Mouse (Mus musculus) common myeloid progenitor, adult 5-6 weeks (primary cell): ENCODE data around the gene Casp12. TPM values are rescaled to one million over a fixed set of nuclear protein-coding genes. Genes with fewer than 3 reads are reported as not detected.
"Not testable (repeated sequence)": the region's sequence is repeated elsewhere in the genome, so short reads cannot be mapped to it uniquely, and the experiment has no call there.

Experiments
- ATAC-seq: replicated peaks from 2 replicates; pipeline ENCODE4 v1.8.0; 2016; ENCODE audit warnings: low read depth, mild to moderate bottlenecking, moderate TSS enrichment, inconsistent platforms; ENCODE audit not compliant: poor library complexity, severe bottlenecking
- total RNA-seq: library from RNA; stranded (forward); fragments of 200-1000, 187-1606 nt; gene quantifications from 2 replicates; pipeline ENCODE4 v1.2.3, GENCODE M21; 2017

The Casp12 gene
- total RNA-seq, result 3.0 and 11.7 TPM in 2 replicates

DNA sequence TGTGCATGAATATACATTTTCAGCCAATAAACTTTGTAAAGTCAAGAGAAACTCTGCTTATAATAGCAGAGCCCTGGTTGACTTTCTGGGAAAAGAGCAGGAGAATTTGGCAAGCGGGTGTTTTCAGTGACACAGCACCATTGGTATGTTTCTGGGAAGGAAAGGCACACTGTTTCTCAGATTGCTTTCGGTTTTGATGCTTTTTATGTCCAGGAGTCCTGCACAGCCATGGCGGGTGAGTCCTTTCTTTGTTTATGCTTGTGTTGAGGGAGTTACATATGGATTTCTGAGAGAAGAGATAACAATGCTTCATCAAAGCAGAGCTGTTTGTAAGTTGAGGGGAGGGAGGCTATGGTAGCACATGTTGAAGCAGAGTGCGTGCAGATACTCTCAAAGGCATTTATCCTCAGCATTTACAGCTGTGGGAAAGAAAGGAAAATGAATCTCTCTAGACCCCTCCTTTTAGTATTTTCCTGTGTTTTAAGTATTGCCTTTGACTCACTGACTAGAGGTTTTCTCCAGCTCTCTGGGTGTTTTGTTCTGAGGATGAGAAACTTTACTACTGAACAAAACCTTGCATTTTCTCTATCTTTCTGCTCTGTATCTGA lies at the start of gene Casp12:
Gene Casp12 (plus strand): TSS at position 140 of the 608 bp plus-strand sequence.
- no peak for ATAC-seq

DNA sequence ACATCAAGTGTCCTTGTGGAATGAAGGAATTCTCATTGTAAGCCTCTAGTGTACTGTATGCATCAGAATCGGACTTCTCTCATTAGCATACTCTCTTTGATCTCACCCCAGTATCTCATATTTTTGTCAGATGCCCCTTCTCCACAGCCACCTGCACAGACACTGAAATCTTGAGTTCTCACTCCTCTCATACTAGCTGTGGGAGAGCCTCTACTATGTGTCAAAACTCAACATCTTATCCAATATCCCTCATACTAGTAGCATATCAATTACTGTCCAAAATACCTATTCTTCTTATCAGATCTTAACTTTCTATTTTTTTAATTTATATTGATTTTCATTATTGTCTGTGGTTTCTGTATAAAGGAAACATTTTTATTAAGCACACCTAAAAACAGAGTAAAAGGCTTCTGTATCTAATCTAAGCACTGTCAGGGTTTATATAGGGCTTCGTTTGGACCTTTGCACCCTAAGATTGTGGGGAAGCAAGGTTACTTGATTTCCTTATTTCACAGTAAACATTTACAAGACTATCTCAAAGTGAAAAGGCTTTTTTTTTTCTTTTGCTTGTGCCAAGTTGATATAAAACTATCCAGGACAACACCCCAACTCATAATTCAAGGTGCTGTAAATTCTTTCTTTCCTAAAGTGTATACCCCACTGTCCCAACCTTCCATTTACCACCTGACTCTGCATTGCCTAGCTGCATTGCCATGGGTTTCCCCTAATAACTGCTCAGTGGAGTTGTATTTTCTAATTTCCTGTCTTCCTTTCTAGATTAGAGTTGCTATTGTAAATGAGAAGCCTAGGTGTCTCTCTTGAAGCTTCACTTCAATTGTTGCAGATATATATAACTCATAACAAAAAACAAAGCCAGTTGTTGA lies 48.6 kb upstream of the Casp12 start:
- ATAC-seq, result no peak

DNA sequence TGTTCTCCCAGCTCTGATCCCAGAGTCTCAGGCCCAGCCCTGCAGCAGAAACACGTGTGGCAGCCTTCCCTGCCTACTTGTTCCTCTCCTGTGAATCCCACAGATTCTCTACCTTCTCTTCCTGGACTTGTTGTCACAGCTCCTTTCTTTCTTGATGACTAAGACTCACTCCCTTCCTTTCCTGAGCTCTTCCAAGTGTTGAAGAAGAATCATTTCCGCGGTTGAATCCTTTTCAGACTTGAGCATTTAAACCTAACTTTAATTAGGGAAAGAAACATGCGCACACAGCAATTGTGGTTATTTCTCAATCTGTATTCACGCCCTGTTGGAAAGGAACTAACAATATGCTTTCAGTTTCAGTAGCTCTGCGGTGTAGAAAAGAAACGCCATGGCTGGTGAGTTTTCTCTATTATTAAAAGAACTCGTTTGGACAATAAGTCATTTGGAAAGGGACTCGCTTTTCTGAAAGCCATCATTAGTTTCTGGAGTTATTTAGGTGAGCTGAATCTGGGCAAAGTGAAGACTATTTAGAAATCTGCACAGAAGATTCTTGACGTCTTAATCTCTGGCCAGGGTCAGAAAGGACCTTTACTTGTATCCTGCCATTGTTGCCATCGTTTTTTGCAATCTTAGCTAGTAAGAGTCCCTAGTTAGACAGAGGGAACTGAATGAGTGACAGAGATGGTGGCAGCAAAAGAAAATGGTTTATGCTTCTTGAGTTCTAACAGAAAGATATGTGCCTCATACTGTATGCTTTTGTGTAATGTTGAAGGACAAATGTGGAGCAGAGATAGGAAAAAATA lies 46.7 kb upstream of the Casp12 start, which contains the start of gene Casp1:
Gene Casp1 (plus strand): TSS at position 189 of the 803 bp plus-strand sequence.
- peak; percentile 91 for ATAC-seq

DNA sequence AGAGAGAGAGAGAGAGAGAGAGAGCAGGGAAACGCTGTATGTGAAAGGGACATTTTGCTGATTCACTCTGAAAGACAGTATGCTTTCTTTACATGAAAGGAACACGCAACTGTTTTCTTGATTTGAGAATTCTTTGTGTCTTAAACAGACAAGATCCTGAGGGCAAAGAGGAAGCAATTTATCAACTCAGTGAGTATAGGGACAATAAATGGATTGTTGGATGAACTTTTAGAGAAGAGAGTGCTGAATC lies 46.2 kb upstream of the Casp12 start:
- ATAC-seq, result peak; percentile 16; the same call in 1 of the 2 replicates

DNA sequence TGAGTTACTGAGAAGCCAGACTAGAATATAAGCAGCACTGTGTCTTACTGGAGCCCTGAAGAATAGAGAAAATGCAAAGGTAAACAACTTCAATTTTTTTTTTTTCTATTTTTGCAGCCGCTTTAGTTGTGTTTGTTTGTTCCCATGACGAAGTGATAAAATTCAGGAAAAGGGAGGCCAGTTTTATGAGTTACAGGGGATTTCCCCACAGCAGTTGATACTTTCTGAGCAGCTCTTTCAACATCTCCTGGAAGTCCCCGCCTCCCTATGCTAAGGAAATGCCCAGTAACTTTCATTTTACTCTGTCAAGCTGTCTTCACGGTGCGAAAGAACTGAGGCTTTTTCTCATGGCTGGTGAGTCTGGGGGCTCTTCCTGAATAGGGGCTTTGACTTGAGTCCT lies 36.7 kb upstream of the Casp12 start, which contains the start of gene Casp4:
Gene Casp4 (plus strand): TSS at position 268 of the 400 bp plus-strand sequence.
- ATAC-seq, result peak; percentile 94

DNA sequence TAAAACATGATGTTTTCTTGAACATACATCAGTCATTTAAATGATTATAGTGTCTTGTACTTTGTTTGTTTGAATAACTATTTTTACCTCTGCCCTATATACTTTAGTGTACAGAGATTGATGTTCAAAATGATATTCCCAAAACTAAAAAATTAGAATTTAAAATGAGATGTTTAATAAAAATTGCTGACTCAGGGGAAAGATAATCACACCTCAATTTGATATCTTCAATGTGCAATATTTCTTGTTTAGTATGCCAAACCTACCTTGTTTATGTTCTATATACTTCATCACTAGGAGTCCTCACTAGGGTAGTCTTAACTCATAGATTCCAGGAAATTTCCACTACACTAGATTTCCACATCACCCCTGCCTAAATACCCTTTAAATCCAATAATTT lies 35.1 kb upstream of the Casp12 start:
- ATAC-seq, result no peak

DNA sequence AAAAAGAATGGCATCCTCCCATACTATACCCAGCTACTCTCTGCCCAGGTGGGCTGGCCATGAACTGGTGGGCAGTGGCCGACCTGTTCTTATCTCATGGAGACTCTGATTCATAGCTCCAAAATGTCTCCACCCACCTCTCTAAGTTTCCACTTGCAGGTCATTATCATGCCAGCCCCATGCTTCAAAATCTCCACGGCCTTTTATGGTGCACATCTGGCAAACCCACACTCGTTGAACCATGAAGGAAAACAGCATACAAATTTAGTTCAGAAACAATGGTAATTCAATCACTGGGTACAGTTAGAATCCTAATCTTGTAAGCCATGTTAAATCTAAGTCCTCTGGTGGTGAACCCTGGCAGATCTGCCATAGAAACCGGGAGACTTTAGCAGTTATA lies 33.8 kb upstream of the Casp12 start:
- no peak for ATAC-seq

DNA sequence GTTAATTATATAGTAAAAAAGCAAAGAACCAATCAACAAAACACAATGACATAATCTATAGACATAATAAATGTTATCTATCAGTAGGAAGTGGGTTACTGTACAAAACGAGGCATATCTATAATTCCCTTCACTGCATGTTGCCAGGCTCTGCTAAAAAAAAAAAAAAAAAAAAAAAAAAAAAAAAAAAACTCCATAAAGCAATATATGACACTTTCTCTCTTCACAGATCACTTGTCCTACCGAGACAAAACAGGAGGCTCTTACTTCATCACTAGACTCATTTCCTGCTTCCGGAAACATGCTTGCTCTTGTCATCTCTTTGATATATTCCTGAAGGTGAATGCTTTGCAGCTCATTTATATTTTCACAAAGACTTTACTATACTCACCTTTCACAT lies 17.0 kb upstream of the Casp12 start:
- no peak for ATAC-seq

DNA sequence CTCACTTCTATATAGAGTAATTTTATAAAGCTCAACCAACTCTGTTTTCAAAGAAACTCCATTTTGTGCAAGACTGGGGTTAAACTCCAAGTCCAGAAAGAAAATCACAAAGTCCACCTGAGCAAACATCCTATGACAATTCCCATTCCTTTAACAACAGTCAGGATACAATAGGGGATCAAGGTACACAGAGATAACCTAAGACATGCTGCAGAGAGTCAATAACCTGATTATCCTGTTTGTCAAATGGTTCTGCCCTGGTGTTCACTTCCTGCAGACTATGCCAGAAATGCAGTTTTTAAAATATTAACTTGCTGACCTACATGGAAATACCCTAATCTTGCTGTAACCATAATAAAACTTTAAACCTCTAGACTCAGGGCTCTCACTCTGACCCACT lies 12.8 kb upstream of the Casp12 start:
- ATAC-seq, result no peak

DNA sequence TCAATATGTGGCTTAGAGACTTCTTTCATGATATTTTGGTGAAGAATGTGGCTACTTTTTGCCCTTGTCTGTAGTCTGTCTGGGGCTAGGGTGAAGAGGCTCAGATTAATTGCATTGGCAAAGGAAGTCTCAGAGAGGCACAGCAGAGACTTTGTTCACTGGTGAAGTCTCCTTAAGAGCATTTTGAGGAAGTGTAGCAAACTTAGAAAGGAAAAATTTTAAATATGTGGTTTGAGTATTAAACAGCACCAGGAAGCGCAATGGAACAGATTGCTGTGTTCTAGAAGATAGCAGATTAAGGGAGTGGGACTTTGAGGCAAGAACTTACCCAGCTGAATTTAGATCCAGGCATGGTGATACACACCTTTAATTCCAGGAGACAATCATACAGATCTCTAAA lies 11.8 kb upstream of the Casp12 start:
- ATAC-seq, result peak; percentile 85

DNA sequence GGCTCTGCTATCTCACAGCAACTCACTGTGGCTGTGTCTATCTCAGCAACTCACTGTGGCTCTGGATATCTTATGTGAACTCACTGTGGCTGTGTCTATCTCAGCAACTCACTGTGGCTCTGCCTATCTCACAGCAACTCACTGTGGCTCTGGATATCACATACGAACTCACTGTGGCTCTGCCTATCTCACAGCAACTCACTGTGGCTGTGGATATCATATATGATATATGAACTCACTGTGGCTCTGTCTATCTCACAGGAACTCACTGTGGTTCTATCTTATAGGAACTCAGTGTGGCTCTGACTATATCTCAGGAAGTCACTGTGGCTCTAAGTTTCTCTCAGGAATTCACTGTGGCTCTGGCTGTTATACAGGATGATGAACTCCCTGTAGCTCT lies 2.1 kb upstream of the Casp12 start:
- ATAC-seq, result peak; percentile 89

DNA sequence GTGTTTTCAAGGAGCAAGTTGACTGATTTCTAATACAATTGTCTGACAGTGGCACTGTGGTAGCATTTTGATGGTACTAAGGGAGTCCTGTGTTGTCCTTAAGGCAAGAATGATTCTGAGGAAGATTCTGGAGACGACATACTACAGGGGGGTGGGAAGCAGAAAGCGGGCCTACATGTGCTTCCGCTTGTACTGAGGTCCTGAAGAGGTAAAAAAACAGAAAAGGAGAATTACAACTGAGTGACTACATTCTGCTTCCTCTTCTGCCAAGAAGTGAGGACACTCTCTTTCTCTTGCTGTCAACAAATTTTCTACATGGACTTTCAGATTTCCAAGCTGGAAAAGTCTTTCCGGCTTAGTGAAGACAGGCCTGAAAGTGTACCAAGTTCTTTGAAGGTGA lies 1.1 kb upstream of the Casp12 start:
- ATAC-seq, result peak; percentile 53

DNA sequence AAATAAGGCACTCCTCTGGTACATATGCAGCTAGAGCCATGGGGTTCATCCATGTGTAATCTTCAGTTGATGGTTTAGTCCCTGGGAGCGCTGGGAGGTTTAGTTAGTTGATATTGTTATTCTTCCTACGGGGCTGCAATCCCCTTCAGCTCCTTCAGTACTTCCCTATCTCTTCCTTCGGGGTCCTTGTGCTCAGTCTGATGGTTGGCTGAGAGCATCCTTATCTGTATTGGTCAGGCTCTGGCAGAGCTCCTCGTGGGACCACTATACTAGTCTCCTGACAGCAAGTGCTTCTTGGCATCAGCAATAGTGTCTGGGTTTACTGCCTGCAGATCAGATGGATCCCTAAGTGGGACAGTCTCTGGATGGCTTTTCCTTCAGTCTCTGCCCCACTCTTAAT lies 2.2 kb downstream of the Casp12 start:
- ATAC-seq, result no peak

DNA sequence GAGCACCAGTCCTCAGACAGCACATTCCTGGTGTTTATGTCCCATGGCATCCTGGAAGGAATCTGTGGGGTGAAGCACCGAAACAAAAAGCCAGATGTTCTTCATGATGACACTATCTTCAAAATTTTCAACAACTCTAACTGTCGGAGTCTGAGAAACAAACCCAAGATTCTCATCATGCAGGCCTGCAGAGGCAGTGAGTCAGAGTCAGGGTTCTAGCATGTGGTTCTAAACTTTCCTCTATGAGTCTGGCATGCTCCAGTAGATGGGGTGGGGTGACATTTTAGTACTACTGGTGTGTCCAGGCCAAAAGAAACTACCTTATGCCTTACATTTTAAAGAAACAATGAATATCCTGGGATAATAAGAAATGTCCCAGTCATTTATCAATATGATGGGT lies 8.4 kb downstream of the Casp12 start:
- ATAC-seq, result no peak

DNA sequence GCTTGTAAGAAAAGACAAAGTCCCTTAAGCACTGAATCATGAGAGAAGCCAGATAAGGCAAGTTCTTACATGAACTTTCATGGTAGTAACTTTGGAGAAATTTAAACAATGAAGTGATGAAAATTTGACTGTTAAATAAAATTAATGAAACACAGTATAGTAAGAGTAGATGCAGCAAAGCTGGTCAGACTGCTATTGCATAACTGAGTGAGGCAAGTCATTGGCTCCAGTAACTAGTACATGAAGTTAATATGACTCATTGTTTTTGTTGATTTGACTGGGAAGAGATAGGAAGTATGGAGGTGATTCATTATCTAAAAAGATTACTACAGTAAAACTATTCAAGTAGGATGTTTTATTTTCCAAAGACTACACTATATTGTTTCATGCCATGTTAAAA lies 11.6 kb downstream of the Casp12 start:
- no peak for ATAC-seq

DNA sequence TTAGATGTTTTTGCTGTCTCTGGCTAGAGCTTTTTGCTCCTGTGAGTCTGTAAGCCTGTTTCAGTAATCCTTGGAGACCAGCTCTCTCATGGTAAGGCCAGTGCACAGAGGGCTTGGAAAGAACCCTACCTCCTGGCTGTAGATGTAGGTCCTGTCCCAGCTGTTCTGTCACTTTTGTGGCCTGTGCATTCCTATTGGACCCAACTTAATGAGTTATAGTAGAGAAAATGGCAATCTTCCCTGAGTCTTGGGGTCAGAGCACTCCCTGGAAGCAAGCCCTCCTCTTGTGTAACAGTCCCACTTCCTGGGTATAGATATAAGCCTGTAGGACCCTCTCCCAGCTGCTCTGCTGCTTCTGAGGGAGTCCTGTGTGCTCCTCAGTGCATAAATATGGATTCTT lies 48.3 kb downstream of the Casp12 start:
- no peak for ATAC-seq

DNA sequence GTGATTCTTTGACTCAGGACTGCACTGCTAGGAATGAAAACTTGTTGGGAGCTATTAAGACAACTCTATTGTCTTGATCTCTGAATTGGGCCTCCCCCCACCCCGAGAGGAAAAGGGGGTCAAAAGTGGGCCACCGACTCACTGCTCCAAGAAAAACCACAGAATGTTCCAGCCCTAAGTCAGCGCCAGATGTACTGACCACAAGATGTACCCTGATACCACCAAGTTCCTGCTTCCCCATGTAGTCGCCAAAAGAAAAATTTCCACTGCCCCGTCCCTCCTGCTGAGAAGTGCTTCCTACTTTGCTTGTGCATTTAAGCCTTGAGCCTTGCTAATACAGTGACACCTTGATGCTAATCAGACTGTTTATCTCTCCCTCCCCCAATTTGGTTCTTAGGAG lies 50.6 kb downstream of the Casp12 start:
- not testable (repeated sequence) for ATAC-seq

DNA sequence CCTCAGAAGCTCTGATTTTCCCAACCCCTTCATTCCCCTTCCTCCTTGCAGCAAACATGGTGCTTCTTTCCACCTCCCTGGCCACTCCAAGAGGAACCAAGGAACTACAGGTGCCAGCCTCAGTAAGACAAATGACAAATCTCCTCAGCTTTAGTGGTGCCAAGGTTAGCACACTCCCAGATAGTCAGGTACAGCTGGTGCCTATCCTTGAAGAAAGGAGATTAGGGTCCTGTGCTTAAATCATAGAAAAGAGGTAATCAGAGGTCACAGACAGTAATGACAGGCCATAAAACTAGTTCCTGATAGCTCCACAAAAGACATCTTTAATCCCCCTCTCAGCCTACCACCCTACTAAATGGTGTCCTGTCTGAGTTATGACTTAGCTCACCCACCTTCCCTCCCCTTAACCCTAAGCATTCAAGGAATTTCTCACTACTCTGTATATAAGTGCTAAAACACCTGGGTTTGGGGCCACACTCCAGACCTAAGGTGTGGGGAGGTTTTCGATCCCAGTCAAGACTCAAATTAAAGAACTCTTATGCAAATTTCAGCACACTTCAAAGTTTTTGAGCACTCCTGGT lies 65.8 kb downstream of the Casp12 start:
- ATAC-seq, result no peak

DNA sequence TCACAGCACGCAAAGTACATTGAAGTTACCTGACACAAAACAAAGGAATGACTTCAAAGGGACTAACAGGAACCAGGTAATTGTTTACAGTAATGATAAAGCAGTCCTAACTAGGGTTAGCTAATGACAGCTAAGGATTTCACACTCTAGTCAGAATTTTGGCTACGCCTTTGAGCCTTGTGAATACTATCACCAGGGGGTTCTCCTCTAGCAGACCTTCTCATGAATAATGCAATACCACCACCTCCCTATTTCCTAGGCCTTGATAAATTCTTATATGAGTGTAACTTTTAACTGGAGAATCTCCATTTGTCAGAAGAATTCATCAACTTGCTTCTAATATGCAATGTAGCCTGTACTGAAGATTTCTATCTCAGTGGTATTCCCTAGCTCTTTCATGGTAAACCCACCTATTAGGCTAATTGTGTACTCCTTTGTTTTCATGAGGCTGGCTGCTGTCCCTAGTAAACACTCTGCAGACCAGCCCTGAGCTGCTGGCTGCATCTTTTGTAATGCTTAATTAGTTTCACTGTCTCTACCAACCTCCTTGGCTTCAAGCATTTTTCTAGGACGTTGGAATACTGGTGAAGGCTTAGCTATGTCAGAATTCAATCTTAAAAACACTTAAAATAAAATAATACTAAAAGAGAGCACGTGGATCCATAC lies 67.3 kb downstream of the Casp12 start:
- no peak for ATAC-seq

DNA sequence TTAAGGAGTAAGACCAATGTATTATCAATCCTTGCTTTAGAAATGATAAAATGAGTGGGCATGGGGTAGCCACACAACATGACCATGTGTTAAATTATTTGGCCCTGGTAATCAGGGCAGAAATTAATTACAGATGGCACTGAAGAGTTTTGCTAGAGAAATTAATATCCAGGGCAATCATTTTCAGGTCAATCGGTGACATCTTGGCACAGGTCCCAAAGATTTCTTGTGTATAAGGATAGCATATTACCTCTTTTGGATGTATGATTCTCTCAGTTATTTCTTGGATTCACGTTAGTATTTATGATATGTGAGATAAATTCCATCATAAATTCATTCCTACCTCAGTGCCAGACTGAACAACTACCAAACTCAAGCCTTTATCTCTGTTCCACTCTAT lies 72.6 kb downstream of the Casp12 start:
- no peak for ATAC-seq
